Mouse (Mus musculus) right cerebral cortex, postnatal 36 days (tissue): ENCODE data around the gene Atp2b2.

ENCODE experiments used
- DNase-seq, 2 experiments: peaks; one replicate each; pipeline ENCODE4 v3.0.0; 2022; ENCODE audit warnings: low spot score in 2 of 2, mixed read lengths in 1 of 2

The Atp2b2 gene

DNA sequence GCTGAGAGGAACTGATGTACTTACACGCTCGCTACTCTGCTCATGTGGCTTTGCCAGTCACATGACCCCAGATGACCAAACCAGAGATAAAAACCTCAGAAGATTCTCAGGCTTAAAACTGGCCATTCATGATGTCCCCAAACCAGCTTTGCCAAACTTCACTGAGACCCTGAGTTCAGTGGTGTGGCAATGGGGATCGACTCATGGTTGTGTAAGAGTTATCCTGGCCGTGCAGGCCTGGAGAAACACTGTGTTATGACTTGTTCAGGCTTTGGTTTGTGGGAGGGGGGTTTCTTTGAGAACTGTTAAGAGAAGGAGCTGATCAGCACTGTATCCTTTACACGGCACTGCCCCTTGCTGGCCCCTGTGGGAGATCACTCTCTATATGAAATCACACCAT lies 250.0 kb downstream of the Atp2b2 start:
- no peak for DNase-seq

DNA sequence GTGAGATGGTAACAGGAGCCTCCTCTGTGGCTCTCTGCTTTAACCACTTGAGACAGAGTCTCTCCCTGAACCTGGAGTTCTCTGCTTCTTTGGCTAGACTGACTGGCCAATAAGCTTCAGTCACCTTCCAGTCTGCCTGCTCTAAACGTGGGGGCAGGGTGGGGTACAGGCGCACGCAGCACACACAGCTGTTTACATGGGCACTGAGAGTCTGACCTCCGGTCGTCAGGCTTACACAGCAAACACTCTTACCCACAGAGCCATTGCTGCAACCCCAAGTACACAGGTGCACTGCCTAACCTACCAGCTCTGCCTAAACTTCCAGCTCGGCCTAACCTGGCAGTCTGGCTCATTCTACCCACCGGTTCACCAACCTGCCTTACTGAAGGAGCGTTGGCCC lies 251.4 kb downstream of the Atp2b2 start:
- DNase-seq: no peak

DNA sequence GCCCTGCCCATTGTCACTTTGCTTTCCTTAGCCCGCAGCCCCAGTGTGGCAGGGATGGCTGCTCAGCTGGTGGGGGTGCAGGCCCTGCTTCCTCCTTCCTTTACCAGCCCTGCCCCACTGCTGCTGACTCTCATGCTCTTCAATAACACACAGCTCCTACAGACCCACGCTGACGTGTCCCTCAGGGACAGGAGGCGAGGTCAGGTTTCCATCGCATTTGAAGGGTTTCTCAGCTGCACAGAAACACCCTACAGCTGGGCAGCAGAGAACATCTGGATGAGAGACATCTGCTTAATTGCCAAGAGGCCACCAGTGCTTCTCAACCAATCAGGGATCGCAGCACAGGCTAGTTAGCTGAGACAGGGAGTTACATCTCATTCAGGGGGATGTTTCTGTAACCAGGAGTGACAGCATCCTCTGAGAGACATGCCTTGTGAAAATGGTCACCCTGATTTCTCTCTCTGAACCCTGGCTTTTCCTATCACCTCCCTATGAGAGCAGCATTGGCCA lies 254.9 kb downstream of the Atp2b2 start:
- no peak for DNase-seq

DNA sequence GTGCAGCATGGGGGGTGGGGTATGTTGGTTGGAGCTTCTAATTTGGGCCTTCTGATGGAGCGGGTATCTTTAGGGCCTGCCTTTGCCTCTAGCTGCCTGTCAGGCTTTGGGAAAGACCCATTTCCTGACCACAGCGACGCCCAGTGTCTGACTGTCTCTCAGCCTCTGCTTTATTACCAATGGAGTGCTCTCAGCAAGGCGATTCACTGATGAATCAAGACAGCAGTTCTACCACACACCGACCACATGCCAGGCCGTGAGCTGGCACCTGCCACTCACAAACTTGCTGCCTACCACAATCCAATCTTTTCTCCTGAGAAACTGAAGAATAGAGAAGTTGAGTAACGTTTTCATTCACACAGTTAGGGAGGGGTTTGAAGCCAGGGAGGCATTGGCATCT lies 256.8 kb downstream of the Atp2b2 start:
- no peak for DNase-seq

DNA sequence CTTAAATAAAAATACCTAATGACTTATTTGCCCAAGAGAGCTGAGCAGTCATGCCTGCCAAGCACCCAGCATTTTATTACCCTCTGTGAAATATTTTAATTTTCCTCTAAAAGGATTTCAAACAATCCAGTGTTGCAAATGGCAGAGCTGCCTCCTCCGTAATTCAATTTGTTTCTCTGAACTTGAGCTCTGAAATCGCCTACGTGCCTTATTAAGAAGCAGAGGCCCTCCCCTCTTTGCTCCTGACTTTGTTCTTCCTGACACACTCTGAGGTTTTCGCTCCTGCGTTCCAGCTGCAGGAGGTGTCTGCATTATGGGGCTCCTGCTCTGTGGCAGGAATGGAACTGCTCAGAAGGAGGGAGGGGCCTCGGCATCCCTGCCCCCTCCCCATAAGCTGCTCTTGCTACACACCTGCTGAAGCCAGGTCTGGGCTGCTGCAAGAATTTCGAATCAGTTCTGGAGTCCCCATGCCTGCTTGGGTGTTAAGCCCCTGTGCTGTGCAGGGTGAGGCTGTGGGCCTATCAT lies 264.1 kb downstream of the Atp2b2 start:
- DNase-seq: no peak

DNA sequence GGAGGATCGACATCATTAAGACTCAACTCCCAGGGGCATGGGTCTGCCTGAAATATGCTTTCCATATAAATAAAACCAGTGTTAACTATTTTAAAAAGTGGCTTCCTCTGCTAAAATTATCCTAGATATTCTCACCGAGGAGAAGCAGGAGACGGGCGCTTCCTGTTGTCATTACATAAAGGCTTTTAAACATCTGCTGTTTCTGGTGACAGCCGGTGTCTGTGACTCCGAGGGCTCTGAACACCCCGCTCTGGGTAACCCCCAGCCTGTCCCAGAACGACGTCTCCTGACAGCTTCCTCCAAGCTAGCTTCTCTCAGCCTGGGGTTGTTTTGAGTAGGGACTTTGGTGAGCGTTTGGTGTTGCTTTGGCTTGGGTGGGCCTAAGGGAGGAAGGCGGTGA lies 273.6 kb downstream of the Atp2b2 start:
- DNase-seq: peak in 1 of 2 experiments; percentile 53

DNA sequence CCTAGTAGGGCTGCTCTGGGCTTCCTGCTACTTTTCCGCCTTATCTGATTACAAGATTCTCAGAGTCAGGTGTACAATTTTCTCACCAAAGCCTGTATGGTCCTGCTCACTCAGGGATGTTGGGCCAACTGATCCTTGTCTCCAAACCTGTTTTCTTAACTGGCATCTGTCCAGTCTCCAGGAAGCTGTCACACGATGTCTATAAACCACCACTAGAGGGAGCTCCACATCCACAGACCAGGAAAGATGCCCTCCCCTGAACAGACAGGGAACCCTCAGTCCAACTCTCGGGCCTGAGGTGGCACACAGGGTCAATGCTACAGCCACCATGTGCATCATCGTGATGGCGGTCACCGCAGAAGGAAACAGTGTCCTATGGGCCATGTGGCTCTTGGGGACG lies 280.8 kb downstream of the Atp2b2 start:
- no peak for DNase-seq

DNA sequence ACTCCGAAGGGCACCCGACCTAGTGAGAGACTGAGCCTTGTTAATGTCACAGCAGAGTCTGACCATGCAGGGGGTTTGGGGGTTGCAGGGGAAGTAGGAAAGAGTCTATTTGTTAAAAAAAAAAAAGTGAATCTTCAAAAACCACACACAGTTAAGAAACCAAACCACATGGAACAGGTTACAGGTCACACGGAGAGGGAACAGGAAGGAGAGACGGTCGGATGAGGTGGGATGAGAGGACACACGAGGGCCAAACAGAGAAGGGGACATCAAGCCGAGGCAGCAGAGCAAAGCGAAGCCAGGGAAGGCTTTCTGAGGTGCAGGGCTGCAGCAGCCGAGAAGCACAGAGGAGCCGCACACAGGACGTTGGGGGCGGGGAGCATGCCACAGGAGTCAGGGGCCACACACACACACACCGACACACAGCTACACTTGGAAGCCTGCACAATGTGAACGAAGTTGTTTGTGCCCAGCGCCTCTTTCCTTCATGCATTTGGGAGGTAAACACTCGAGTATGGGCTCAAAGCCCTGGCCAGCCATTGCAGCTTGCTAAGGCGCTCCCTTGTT lies 293.2 kb downstream of the Atp2b2 start:
- no peak for DNase-seq

DNA sequence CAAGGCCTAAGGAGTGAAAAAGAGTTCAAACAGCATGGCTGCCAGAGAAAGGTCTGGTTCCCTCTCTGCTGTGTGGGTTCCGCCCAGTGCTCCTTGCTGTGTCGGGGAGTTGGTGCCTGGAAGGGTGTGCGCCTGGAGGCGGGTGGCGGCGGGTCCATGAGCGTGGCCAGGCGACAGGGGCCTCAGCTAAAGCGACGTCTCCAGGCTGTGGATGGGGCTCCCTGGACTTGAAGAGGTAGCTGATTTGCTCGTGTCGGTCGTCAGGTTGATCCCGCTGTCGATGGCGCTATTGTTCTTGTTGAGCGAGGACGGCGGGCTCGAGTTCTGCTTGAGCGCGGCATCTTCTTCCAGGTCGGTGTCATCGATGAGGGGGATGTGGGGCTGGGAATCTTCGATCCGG lies 294.1 kb downstream of the Atp2b2 start:
- DNase-seq: no peak

DNA sequence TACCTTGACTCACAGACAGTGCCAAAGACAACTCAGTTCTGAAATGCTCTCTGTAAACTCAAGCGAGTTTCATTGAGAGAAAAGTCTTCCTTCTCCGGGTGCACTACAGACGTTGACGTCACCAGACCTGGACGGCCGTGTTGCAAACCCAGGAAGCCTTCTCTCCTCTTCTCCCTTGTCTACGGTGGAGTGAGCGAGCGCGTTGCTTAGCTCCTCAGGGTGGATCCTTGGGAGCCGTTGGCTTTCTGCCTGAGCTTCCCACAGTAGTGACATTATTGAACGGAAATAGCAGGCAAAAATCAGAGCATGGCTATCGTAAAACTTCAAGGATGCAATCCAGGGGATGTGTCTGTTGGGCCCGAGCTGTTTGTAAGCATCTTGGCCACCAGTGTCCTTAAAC lies 295.1 kb downstream of the Atp2b2 start:
- DNase-seq: no peak

DNA sequence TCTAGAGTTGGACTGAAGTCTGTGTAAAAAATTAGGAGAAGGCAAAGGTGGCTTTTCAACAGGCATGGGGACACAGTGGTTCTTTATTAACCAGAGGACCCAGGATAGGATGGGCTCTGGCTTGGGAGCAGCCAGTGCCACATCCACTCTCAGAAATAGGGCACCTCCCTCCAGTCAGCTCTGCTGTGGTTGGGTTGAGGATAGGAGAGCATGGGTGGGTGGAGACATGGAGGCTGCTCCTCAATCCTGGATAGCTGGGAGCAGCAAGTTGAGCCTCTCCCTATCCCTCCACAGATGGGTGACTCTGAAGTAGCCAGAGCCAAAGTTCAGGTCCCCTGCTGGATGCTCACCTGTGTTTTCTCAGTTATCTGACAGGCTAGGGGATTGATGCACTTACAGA lies 297.3 kb downstream of the Atp2b2 start:
- DNase-seq: no peak

DNA sequence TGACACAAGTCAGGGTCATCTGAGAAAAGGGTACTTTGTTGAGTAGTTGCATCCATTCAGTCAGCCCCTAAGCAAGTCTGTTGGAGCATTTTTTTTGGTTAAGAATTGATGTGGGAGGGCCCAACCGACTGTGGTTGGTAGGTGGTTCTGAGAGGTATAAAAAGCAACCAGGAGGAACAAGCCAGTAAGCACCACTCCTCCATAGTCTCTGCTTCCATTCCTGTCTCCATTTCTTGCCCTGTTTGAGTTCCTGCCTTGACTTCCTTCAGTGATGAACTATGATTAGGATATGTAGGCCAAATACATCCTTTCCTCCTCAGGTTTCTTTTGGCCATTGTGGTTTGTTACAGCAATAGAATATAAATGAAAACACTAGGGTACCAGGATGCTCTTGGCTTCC lies 299.3 kb downstream of the Atp2b2 start:
- no peak for DNase-seq

DNA sequence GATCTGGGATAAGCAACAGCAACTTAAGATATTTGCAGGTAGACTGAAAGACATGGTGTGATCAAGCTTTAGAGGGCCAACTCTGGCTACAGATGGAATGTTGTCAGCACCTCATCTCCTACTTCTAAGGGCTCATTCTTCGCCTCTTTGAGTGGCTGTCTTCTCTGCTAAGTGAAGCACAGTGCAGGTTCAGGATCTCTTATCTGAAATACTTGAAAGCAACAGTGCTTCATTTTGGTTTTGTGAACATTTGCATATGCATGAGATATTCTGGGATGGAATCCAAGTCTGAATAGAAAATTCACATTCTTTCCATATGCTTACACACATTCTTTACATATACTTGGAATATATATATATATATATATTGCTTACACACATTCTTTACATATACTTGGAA lies 300.1 kb downstream of the Atp2b2 start:
- DNase-seq: no peak

DNA sequence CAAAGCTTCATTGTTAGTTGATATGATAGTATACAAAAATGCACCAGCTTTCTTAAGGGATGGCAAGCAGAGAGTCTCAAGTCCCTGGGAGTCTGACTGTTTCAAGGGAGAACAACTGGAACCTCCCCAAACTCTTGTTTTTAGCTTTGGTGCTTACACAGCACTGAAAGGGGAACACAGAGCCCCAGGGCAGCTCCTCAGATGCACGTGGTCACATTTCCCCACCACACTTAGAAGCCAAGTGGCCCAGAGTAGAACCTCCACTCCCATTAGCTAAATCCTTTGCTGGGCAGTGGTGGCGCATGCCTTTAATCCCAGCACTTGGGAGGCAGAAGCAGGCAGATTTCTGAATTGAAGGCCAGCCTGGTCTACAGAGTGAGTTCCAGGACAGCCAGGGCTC lies 301.0 kb downstream of the Atp2b2 start:
- no peak for DNase-seq

DNA sequence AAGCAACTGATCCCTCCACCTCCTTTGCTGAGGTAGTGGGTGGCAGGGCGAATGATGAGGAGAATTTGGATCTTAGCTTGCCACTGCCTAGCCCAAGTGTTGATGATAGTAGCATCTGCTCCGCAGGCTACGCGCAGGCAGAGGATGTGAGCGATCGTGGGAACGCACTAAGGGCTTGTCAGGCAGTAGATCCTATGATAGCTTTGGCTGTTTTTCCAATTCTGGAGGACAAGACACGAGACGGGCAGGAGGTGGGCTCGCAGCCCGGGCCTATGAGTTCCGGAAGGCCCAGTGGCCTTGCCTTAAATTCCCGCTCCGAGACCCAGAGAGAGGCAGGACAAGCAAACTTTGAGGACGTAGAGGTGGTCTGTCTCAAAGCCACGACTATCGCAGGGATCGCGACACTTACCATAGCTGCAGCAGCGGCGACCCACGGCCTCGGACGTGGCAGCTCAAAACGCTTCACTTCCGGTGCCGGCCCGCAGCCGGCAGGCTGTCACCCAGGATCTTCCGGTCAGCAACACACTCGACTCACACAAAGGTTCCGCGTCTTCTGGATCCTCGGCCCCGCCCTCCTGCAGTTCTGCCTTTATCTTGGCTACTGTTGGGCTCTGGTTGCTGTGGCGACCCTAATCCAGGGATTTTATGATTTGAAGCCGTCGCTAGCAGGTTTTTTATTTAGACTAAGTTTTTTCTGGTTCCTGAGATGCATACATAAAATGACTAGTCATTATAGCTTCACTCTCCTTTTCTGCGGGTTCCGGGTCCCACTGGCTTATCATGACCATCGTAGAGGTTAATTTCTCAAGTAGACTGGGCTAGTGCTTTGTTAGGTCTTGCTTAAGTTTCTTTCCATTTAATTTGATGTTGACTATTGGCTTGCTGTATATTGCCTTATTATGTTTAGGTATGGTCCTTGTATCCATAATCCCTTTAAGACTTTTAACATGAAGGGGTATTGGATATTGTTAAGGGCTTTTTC lies 301.9 kb downstream of the Atp2b2 start, which contains the start of gene Sec13:
TSS of gene Sec13 (minus strand) at position 508 of the 982 bp plus-strand sequence.
- peak; percentile 77 to 79 for DNase-seq

DNA sequence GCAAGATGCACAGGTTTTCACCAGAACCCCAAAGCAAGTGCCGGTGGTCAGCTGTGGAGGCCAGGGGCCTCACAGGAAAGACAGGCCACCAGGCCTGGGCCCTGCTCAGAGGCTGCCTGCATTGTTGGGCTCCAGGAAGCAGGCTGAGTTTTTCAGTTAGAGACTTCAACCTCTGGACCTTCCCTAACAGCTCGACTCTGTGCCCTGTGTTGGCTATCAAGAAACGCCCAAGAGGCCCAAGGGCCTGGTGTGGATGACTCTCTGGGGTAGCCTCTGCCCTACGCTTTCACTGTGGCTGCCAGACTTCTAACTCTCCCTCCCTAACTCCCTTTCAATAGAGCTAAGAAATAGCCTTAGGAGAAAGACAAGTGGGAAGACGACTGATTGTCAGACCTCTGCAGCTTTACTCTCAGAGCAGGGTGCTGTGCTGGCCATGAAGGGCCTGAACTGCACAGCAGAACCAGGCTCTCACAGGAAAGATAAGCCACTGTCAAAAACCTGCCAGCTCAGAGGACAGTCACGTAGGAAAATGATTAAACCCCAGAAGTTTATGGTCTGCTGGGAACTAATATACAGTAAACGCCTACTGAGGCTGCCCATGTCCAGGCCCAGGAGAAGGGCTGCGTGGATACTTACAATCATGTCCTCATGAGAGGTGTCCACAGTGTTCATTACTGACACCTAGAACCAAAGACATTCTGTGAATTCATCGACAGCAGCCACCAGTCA lies 304.9 kb downstream of the Atp2b2 start:
- no peak for DNase-seq

DNA sequence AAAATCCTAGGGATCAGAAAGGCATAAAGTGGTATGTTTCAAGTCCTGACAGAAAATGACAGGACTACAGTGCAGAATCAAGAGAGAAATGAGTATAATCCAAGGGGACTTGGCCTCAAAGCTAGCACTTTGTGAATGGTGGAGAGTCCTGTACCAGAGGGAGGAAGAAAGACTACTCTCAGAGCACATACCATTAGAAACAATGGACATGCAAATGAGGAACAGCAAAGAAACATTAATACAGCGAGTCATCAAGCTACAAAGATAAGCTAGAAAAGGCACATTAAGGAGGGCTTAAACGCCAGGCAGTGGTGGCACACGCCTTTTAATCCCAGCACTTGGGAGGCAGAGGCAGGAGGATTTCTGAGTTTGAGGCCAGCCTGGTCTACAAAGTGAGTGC lies 311.1 kb downstream of the Atp2b2 start:
- DNase-seq: no peak

DNA sequence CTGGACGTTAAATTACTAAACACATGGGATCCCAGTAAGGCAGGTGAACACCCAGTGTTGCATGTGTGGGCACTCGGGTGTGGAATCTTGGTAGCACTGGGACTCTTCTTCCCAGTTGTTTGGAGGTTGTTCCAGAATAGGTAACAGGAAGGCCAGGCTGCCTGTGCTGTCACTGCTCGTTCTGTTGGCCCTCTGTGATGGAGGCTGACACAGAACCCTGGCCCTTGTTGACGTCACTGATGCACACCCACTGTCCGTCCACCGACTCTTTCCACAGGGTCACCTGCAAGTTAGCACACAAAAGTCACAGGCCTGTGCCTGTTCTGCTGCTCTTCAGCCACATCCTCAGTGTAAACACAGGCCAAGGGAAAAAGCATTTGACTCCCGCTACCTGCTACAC lies 314.2 kb downstream of the Atp2b2 start:
- DNase-seq: no peak

DNA sequence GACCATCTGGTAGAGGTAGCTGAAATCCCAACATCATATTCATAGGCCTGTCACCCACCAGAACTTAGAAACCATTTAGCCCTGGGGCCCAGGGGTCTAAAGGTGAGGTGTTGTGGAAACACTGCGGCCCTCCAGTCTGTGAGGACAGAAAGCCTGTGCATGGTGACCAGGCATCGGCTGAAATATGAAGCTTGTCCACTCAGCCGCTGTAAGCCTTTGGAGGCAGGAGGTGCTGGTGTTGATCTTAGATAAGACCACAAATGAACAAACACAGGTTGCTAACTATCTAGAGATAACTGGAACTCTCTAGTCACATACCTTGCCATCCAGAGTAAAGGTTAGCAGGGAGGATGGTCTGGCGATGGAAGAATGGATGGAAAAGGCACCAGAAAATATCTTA lies 321.4 kb downstream of the Atp2b2 start:
- no peak for DNase-seq

DNA sequence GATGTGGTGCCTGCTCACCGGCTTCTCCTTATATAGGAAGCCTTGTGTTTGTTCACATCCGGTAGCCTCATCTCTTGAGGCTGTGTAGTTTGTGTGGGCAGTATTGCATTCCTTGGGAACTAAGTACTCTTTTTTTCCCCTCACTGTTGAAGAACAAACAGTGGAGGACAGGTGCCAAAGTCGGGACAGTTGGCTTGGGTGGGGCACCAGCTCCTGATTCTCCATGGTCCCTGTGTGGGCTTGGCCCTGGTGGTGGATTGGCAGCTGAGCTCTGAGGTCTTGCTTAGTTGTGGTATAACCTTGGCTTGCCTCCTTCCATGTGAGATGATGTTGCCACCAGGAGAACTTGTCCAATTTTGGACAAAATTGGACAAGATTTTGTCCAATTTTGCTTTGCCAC lies 322.5 kb downstream of the Atp2b2 start, which contains the start of gene Ghrl:
TSS of gene Ghrl (minus strand) at position 3 of the 400 bp plus-strand sequence.
- no peak for DNase-seq

DNA sequence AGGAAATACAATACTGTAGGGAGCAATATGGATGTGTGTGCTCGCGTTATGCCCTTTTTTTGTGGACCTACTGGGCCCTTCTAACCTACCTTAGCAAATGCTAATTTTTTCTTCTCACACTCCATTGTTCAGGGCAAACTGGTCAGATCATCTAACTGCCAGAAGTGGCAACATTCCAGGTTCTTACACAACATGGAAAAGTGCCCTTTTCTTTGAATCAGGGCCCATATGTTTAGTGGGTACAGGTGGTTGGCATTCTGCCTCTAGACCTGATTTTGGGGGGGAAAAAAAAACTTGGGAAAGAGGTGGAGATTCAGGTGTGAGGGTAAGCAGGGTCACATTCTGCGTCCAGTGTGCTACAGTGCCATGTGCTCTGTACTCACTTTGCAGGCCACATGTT lies 324.9 kb downstream of the Atp2b2 start:
- no peak for DNase-seq

DNA sequence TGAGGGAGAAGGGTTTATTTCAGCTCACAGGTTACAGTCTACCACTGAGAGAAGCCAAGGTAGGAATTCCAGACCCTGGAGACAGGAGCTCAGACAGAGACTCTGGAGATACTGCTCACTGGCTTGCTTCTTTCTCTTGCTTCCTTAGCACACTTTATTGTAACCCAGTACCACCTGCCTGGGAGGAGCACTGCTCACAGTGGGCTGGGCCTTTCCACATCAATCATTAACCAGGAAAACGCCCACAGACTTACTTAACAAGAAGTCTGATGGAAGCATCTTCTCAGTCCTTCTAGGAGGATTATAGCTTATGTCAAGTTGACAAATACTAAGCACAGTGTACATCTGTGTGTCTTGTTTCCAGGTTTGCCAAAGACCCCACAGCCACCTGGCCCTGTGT lies 327.6 kb downstream of the Atp2b2 start:
- DNase-seq: no peak
